Mouse (Mus musculus) midbrain, embryonic 13.5 days (tissue): ENCODE results near the gene Hdac9. TPM values are rescaled to one million over a fixed set of nuclear protein-coding genes. Genes with fewer than 3 reads are reported as not detected.

Experiments
- ATAC-seq: fragments of 200-750 bp; cut with Nextera tagmentation; 2 replicates; pipeline ENCODE4 v1.8.0; 2017; ENCODE audit warnings: mild to moderate bottlenecking, moderate TSS enrichment, moderate library complexity
- H3K27ac ChIP-seq: fragments of 300-500 bp; sonication (generic); 2 replicates; pipeline ENCODE4 v1.5.1; 2015; ENCODE audit warnings: inconsistent platforms, mild to moderate bottlenecking, moderate library complexity
- H3K27me3 ChIP-seq: fragments of 300-500 bp; sonication (generic); 2 replicates; pipeline ENCODE4 v1.6.1; 2015; ENCODE audit warnings: mild to moderate bottlenecking, inconsistent platforms
- H3K36me3 ChIP-seq: fragments of 300-500 bp; sonication (generic); 2 replicates; pipeline ENCODE4 v1.6.1; 2015; ENCODE audit warnings: mild to moderate bottlenecking, inconsistent platforms
- H3K4me1 ChIP-seq: fragments of 300-500 bp; sonication (generic); replicated peaks from 2 replicates; pipeline ENCODE4 v1.6.1; 2015; ENCODE audit warnings: inconsistent platforms
- H3K4me2 ChIP-seq: fragments of 300-500 bp; sonication (generic); replicated peaks from 2 replicates; pipeline ENCODE4 v1.6.1; 2015; ENCODE audit warnings: moderate library complexity, mild to moderate bottlenecking, inconsistent platforms
- H3K4me3 ChIP-seq: fragments of 300-500 bp; sonication (generic); replicated peaks from 2 replicates; pipeline ENCODE4 v1.5.1; 2015; ENCODE audit warnings: mild to moderate bottlenecking, inconsistent platforms
- H3K9ac ChIP-seq: fragments of 300-500 bp; sonication (generic); replicated peaks from 2 replicates; pipeline ENCODE4 v1.6.1; 2015; ENCODE audit warnings: mild to moderate bottlenecking, inconsistent platforms
- H3K9me3 ChIP-seq: fragments of 300-500 bp; sonication (generic); 2 replicates; pipeline ENCODE4 v1.6.1; 2016; ENCODE audit warnings: mild to moderate bottlenecking, inconsistent platforms
- WGBS: fragments of 180-500 bp; shearing (Covaris S2); methylation state at CpG from one replicate; pipeline ENCODE4 v1.1.7; 2015; 5-methylcytosine and 5-hydroxymethylcytosine counted together
- polyA plus RNA-seq: library from polyadenylated mRNA; unstranded; fragments of >200 nt; fragmentation: Nextera tagmentation; extraction: Ambion mirVana; gene quantifications from 2 replicates; pipeline ENCODE4 v1.2.1, GENCODE M21; 2015

The Hdac9 gene
- polyA plus RNA-seq, 1 experiment from 2014 or later: 11.9 TPM

- 73% methylated on average over 3 of the region's 3 CpGs for WGBS
- Histone ChIP-seq H3K4me1 (no peaks in the 10 kb centered on the region), H3K4me3 (no peak overlapping the region), H3K9me3 (no peaks in the 10 kb centered on the region), H3K9ac (no peak overlapping the region), H3K27me3 (no peaks in the 10 kb centered on the region), H3K4me2 (no peak overlapping the region), H3K27ac (no peak overlapping the region), H3K36me3 (0 out of 2 replicates have a peak, but pooled peaks cover 3% of the 10 kb centered on the region)
- ATAC-seq: no peak
Measured at GRCm38 (mm10) chr12:34394342-34394741, 522.6 kb downstream of the Hdac9 start.

GRCm38 (mm10) chr12:34379681-34380080, 537.2 kb downstream of the Hdac9 start:
- ATAC-seq: no peak
- H3K4me1 ChIP-seq: no peaks in the 10 kb centered on the region
- no peak overlapping the region for H3K27ac ChIP-seq
- no peaks in the 10 kb centered on the region for H3K36me3 ChIP-seq
- H3K4me3 ChIP-seq: no peak overlapping the region
- WGBS: 90% methylated on average over 1 of the region's 1 CpGs
- no peaks in the 10 kb centered on the region for H3K9me3 ChIP-seq
- H3K27me3 ChIP-seq: no peaks in the 10 kb centered on the region
- no peak overlapping the region for H3K9ac ChIP-seq
- no peak overlapping the region for H3K4me2 ChIP-seq

- ATAC-seq: no peak
Measured at GRCm38 (mm10) chr12:34378637-34379036, 538.3 kb downstream of the Hdac9 start.

GRCm38 (mm10) chr12:34351906-34352305, 565.0 kb downstream of the Hdac9 start:
- no peak for ATAC-seq
- no peak overlapping the region for H3K27ac ChIP-seq
- H3K27me3 ChIP-seq: no peaks in the 10 kb centered on the region
- H3K36me3 ChIP-seq: no peaks in the 10 kb centered on the region
- no peak overlapping the region for H3K9ac ChIP-seq
- H3K4me2 ChIP-seq: no peak overlapping the region
- no peaks in the 10 kb centered on the region for H3K9me3 ChIP-seq
- H3K4me3 ChIP-seq: no peak overlapping the region
- whole genome bisulfite sequencing: 26% methylated on average over 6 of the region's 6 CpGs
- H3K4me1 ChIP-seq: no peaks in the 10 kb centered on the region

More at GRCm38 (mm10) chr12:34378637-34379036, 538.3 kb downstream of the Hdac9 start:
- no peaks in the 10 kb centered on the region for H3K36me3 ChIP-seq
- no peak overlapping the region for H3K27ac ChIP-seq
- no peak overlapping the region for H3K4me2 ChIP-seq
- H3K9me3 ChIP-seq: no peaks in the 10 kb centered on the region
- H3K9ac ChIP-seq: no peak overlapping the region
- 89% methylated on average over 4 of the region's 4 CpGs for WGBS
- H3K4me1 ChIP-seq: no peaks in the 10 kb centered on the region
- no peak overlapping the region for H3K4me3 ChIP-seq
- H3K27me3 ChIP-seq: no peaks in the 10 kb centered on the region

GRCm38 (mm10) chr12:34347529-34347928, 569.4 kb downstream of the Hdac9 start:
- WGBS: 85% methylated on average over 2 of the region's 2 CpGs

GRCm38 (mm10) chr12:34342761-34343160, 574.1 kb downstream of the Hdac9 start:
- no peak overlapping the region for H3K4me2 ChIP-seq
- H3K4me1 ChIP-seq: no peaks in the 10 kb centered on the region
- no peaks in the 10 kb centered on the region for H3K27me3 ChIP-seq
- no peak overlapping the region for H3K9ac ChIP-seq
- no peak overlapping the region for H3K4me3 ChIP-seq
- ATAC-seq: no peak
- 92% methylated on average over 2 of the region's 2 CpGs for WGBS
- no peak overlapping the region for H3K27ac ChIP-seq
- H3K36me3 ChIP-seq: no peaks in the 10 kb centered on the region
- H3K9me3 ChIP-seq: no peaks in the 10 kb centered on the region

More at GRCm38 (mm10) chr12:34347529-34347928, 569.4 kb downstream of the Hdac9 start:
- Histone ChIP-seq H3K9me3 (no peaks in the 10 kb centered on the region), H3K9ac (no peak overlapping the region), H3K4me2 (no peak overlapping the region), H3K36me3 (no peaks in the 10 kb centered on the region), H3K4me1 (no peaks in the 10 kb centered on the region), H3K4me3 (no peak overlapping the region), H3K27ac (no peak overlapping the region), H3K27me3 (no peaks in the 10 kb centered on the region)
- ATAC-seq: no peak

GRCm38 (mm10) chr12:34338886-34339285, 578.0 kb downstream of the Hdac9 start:
- Histone ChIP-seq H3K27me3 (no peaks in the 10 kb centered on the region), H3K9ac (no peak overlapping the region), H3K4me1 (peaks cover 3% of the 10 kb centered on the region; the same call in 1 of the 2 replicates), H3K4me2 (no peak overlapping the region), H3K27ac (no peak overlapping the region), H3K36me3 (no peaks in the 10 kb centered on the region), H3K9me3 (no peaks in the 10 kb centered on the region), H3K4me3 (no peak overlapping the region)
- no peak for ATAC-seq
- WGBS: 88% methylated on average over 4 of the region's 4 CpGs

- Histone ChIP-seq H3K27me3 (no peaks in the 10 kb centered on the region), H3K4me2 (no peak overlapping the region), H3K4me1 (peaks cover 3% of the 10 kb centered on the region; the same call in 1 of the 2 replicates), H3K36me3 (no peaks in the 10 kb centered on the region), H3K27ac (no peak overlapping the region), H3K4me3 (no peak overlapping the region), H3K9me3 (no peaks in the 10 kb centered on the region), H3K9ac (no peak overlapping the region)
- no peak for ATAC-seq
- 78% methylated on average over 4 of the region's 4 CpGs for WGBS
Measured at GRCm38 (mm10) chr12:34334455-34335084, 582.3 kb downstream of the Hdac9 start.

- WGBS: 74% methylated on average over 4 of the region's 4 CpGs
- Histone ChIP-seq H3K4me3 (no peak overlapping the region), H3K9ac (no peak overlapping the region), H3K27ac (no peak overlapping the region), H3K27me3 (no peaks in the 10 kb centered on the region), H3K9me3 (no peaks in the 10 kb centered on the region), H3K4me2 (no peak overlapping the region), H3K4me1 (peaks cover 3% of the 10 kb centered on the region; the same call in 1 of the 2 replicates), H3K36me3 (no peaks in the 10 kb centered on the region)
- ATAC-seq: no peak
Measured at GRCm38 (mm10) chr12:34332884-34333283, 584.0 kb downstream of the Hdac9 start.

GRCm38 (mm10) chr12:34327111-34327510, 589.8 kb downstream of the Hdac9 start:
- no peak for ATAC-seq
- H3K4me1 ChIP-seq: no peaks in the 10 kb centered on the region
- no peak overlapping the region for H3K9ac ChIP-seq
- no peaks in the 10 kb centered on the region for H3K36me3 ChIP-seq
- H3K27ac ChIP-seq: no peak overlapping the region
- WGBS: 93% methylated on average over 1 of the region's 1 CpGs
- H3K9me3 ChIP-seq: no peaks in the 10 kb centered on the region
- H3K27me3 ChIP-seq: no peaks in the 10 kb centered on the region
- H3K4me2 ChIP-seq: no peak overlapping the region
- H3K4me3 ChIP-seq: no peak overlapping the region

GRCm38 (mm10) chr12:34312113-34312719, 604.7 kb downstream of the Hdac9 start:
- H3K27me3 ChIP-seq: no peaks in the 10 kb centered on the region
- H3K36me3 ChIP-seq: no peaks in the 10 kb centered on the region
- H3K4me2 ChIP-seq: no peak overlapping the region
- no peak overlapping the region for H3K9ac ChIP-seq
- WGBS: 84% methylated on average over 15 of the region's 15 CpGs
- no peak overlapping the region for H3K4me3 ChIP-seq
- no peak overlapping the region for H3K27ac ChIP-seq
- H3K9me3 ChIP-seq: no peaks in the 10 kb centered on the region
- H3K4me1 ChIP-seq: no peaks in the 10 kb centered on the region
- ATAC-seq: no peak

- no peak overlapping the region for H3K9ac ChIP-seq
- no peak for ATAC-seq
- no peaks in the 10 kb centered on the region for H3K4me1 ChIP-seq
- no peak overlapping the region for H3K4me3 ChIP-seq
- H3K27me3 ChIP-seq: no peaks in the 10 kb centered on the region
- no peak overlapping the region for H3K4me2 ChIP-seq
- H3K36me3 ChIP-seq: no peaks in the 10 kb centered on the region
- H3K27ac ChIP-seq: no peak overlapping the region
- WGBS: 42% methylated on average over 3 of the region's 3 CpGs
- H3K9me3 ChIP-seq: no peaks in the 10 kb centered on the region
Measured at GRCm38 (mm10) chr12:34305453-34305852, 611.4 kb downstream of the Hdac9 start.
